Mouse (Mus musculus) liver, embryonic 11.5 days (tissue): ENCODE results near the gene Utp20. TPM values are rescaled to one million over a fixed set of nuclear protein-coding genes. Genes with fewer than 3 reads are reported as not detected.

ENCODE experiments used
- polyA plus RNA-seq: library from polyadenylated mRNA; unstranded; fragments of >200 nt; fragmentation: Nextera tagmentation; extraction: Ambion mirVana; gene quantifications from 2 replicates; pipeline ENCODE4 v1.2.1, GENCODE M21; 2014

Gene Utp20
- polyA plus RNA-seq, 1 experiment from 2014 or later: 29.9 TPM

Other genes starting within 250 kb of the Utp20 start
- gene Mybpc1, start 221.7 kb downstream of the Utp20 start, polyA plus RNA-seq: 0.10 and 1.1 TPM in 2 replicates
- 2.1 and 3.1 TPM in 2 replicates for gene Spic, start 141.8 kb downstream of the Utp20 start, polyA plus RNA-seq
- gene Arl1, start 95.9 kb downstream of the Utp20 start, polyA plus RNA-seq: 117 and 124 TPM in 2 replicates
- 0.04 and 0.08 TPM in 2 replicates for gene Slc5a8, start 59.2 kb upstream of the Utp20 start, polyA plus RNA-seq